Mouse (Mus musculus) monocyte, adult 2 months (primary cell): ENCODE data around the gene Lad1.

Source experiments
- DNase-seq, 2 experiments: peaks; one replicate each; pipeline ENCODE4 v3.0.0; 2022; ENCODE audit warnings: low spot score in 2 of 2, low read depth in 1 of 2

Lad1 gene

GRCm38 (mm10) chr1:135844481-135844880 lies 26.1 kb downstream of the Lad1 start:
- no peak for DNase-seq

- no peak for DNase-seq
Measured at GRCm38 (mm10) chr1:135846632-135847031, 28.2 kb downstream of the Lad1 start.

GRCm38 (mm10) chr1:135847139-135847562 lies 28.8 kb downstream of the Lad1 start:
- DNase-seq = peak in 1 of 2 experiments; percentile 13

GRCm38 (mm10) chr1:135847611-135848351 lies 29.4 kb downstream of the Lad1 start:
- DNase-seq = no peak

GRCm38 (mm10) chr1:135850722-135851512 lies 32.5 kb downstream of the Lad1 start:
- no peak for DNase-seq

- no peak for DNase-seq
Measured at GRCm38 (mm10) chr1:135852044-135852756, 33.8 kb downstream of the Lad1 start.

- DNase-seq = no peak
Measured at GRCm38 (mm10) chr1:135853200-135853599, 34.8 kb downstream of the Lad1 start.

- DNase-seq = no peak
Measured at GRCm38 (mm10) chr1:135854591-135855343, 36.4 kb downstream of the Lad1 start.

- no peak for DNase-seq
Measured at GRCm38 (mm10) chr1:135855344-135855687, 36.9 kb downstream of the Lad1 start.

- no peak for DNase-seq
Measured at GRCm38 (mm10) chr1:135856070-135856469, 37.7 kb downstream of the Lad1 start.

GRCm38 (mm10) chr1:135857137-135857775 lies 38.9 kb downstream of the Lad1 start:
- no peak for DNase-seq

GRCm38 (mm10) chr1:135858533-135858932 lies 40.1 kb downstream of the Lad1 start:
- DNase-seq = no peak

GRCm38 (mm10) chr1:135861091-135861490 lies 42.7 kb downstream of the Lad1 start:
- DNase-seq = no peak

- no peak for DNase-seq
Measured at GRCm38 (mm10) chr1:135861980-135862552, 43.7 kb downstream of the Lad1 start.

GRCm38 (mm10) chr1:135862561-135862960 lies 44.2 kb downstream of the Lad1 start:
- DNase-seq = no peak

GRCm38 (mm10) chr1:135863786-135864335 lies 45.5 kb downstream of the Lad1 start:
- no peak for DNase-seq

GRCm38 (mm10) chr1:135864830-135865229 lies 46.4 kb downstream of the Lad1 start:
- no peak for DNase-seq

GRCm38 (mm10) chr1:135865518-135866194 lies 47.3 kb downstream of the Lad1 start:
- peak in 1 of 2 experiments; percentile 28 for DNase-seq

GRCm38 (mm10) chr1:135868570-135868969 lies 50.2 kb downstream of the Lad1 start:
- DNase-seq = no peak
